Mouse (Mus musculus) gastrocnemius, postnatal 4 days (tissue): ENCODE data around the gene Cdk18. TPM values are rescaled to one million over a fixed set of nuclear protein-coding genes. Genes with fewer than 3 reads are reported as not detected.

Experiments
- DNase-seq, 2 experiments: peaks; one replicate each; pipeline ENCODE4 v3.0.0; 2021 to 2022; ENCODE audit warnings: low spot score in 2 of 2, mixed read lengths in 2 of 2
- total RNA-seq, 2 experiments: library from RNA; stranded (reverse); gene quantifications; 2 replicates each; pipeline ENCODE4 v1.2.3; 2021

Gene Cdk18
- total RNA-seq, 2 experiments from 2014 or later = 0.96 to 1.7 TPM

DNA sequence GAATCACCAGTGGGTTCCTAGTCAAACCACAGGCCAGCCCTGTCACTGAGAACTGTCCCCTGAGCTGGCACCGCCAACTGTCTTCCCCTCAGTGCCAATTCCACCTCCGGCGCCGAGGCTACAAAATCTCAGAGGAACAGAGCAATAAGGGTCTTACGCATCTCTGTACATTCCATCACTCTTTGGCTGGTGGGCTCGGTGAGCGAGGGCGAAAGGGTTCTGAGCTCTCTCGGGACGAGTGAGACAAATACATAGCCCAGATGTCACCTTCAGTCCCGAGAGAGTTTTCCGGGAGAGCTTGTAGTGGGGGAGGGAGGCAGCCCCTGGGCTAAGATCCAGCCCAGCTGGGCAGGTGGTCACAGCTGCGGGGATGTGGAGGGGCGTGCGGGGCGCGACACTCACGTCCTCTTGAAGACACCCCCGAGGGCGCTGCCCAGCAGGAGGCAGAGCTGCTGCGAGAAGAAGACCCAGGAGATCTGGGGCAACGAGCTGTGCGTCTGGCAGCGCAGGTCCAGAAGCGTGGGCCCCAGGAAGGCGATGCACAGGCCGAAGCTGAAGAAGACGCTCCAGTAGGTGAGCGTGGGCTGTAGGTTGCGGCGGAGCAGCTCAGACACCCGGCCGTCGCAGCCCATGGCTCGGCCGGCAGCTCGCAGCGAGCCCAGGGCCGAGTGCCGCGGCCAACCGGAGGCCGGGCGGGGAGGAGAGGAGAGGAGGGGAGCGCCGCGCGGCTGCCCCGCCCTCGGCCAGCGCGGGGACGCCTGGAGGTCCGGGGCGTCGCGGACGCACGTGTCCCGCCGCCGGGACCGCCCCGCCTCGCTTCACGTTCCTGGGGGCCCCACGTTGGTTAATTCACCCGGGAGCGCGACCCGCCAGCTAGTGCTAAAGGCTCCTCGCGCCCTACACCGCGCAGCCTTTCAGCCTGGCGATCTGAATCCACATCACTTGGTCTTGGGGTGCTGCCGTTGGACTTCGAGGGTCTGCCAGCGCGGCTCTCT is 71.9 kb downstream of the Cdk18 start, which contains the start of gene Mfsd4a:
Mfsd4a (minus strand) TSS at position 802 of the 995 bp plus-strand sequence.
- peak; percentile 47 to 55 for DNase-seq

DNA sequence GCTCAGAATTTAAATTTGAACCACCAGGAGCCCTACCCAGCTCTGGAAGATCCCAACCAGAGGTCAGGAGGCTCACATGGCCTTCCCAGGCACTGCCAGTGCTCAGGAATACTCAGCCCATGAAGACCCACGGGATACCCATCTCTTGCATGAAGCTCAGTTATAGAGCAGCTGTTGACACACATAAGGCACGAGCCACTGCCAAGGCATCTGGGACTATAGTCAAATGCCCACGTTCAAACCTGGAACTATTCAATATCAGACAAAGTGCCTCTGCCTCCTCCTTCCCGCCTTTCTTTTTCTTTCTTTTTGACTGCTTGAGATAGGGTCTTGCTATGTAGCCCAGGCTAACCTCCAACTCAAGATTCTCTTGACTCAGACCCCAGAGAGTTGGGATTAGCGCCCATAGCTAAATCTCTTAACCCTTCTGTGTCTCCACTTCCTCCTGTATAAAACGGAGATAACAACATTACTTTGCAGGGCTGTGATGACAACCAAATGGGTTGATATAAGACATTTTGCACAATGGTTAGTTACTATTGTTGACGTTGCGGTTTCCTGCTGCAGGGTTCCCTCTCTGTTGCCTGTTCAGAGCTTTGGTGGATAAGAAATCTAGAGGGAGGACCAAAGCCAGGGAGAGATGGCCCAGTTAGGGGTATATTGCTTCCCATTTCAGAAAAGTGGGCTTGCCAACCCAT is 73.9 kb downstream of the Cdk18 start:
- no peak for DNase-seq

DNA sequence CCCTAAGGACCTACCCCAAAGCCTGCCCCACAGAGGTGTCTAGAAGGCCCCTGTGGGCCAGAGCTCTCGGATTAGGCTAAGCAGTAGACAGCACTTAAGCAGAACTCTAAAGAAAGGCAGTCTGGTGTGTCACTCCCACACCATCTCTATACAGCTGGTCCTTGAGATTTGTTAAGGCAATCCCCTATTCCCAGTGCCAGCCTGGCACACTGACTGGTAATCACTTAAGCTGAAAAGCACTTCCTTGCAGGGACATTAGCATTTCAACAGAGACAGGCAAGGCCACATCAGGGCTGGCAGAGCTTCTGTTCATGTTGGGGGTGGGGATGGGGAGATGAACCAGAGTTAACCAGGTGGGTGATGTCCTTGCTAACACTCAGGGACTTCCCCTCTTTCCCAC is 74.5 kb downstream of the Cdk18 start:
- DNase-seq = no peak

DNA sequence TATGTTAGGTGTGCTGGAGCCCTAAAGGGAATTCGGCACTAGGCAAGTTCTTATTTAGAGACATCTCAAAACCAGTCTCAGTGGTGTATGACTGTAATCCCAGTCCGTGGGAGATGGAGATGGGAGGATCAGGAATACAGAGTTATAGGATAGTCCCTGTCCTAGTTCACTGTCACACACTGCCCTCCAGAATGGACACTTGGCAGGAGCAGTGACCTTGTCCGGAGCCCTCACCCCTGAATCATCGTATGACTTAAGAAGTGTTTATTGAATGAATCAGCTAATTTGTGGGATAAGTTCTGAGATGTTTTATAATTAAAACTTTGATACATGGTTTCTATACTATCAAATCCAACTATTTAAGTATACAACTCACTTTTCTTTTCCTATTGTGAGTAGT is 76.4 kb downstream of the Cdk18 start:
- no peak for DNase-seq

Other genes with a start within 250 kb of the Cdk18 start
- 100 to 1,000 TPM; 128 to 130 TPM for gene Nucks1, start 229.2 kb downstream of the Cdk18 start, total RNA-seq
- 1 to 10 TPM; 3.2 to 3.3 TPM for gene Slc45a3, start 176.7 kb downstream of the Cdk18 start, total RNA-seq
- 10 to 100 TPM; 89.7 to 91.0 TPM for gene Elk4, start 132.1 kb downstream of the Cdk18 start, total RNA-seq
- 1 to 10 TPM; 1.7 to 2.5 TPM for gene Mfsd4a, start 71.6 kb downstream of the Cdk18 start, total RNA-seq
- under 1 TPM; 0.62 to 0.64 TPM for gene Lemd1, start 51.7 kb upstream of the Cdk18 start, total RNA-seq
- gene AC124108.1, start 51.8 kb upstream of the Cdk18 start, total RNA-seq = under 1 TPM; 0.49 to 0.57 TPM
- gene Gm10188, start 90.1 kb upstream of the Cdk18 start, total RNA-seq = not detected
- gene Klhdc8a, start 158.9 kb upstream of the Cdk18 start, total RNA-seq = under 1 TPM; 0.49 to 0.98 TPM
- 1 to 10 TPM; 2.8 to 2.9 TPM for gene Nuak2, start 176.4 kb upstream of the Cdk18 start, total RNA-seq